Mouse (Mus musculus) mouse embryonic stem cell (cell line): ENCODE data around the gene Ecd.
"Not testable (repeated sequence)": the region's sequence is repeated elsewhere in the genome, so short reads cannot be mapped to it uniquely, and the experiment has no call there.

Experiments
- in situ Hi-C, 2 experiments: fragments of 300-500 bp; cut with MboI; formaldehyde crosslinking; loops; 1 replicate in 1 of 2; 3 replicates in 1 of 2; pipeline ENCODE4 v1.14.3; 2019 to 2020; ENCODE audit warnings: low sequenced_read_pairs in 2 of 2, low pct_unique_long_range_greater_than_20kb in 1 of 2, mixed read lengths in 1 of 2; ENCODE audit not compliant: unreplicated experiment in 1 of 2

The Ecd gene

GRCm38 (mm10) chr14:20340149-20340548 is 7.8 kb downstream of the Ecd start:
- in situ Hi-C loops: no loop called here

GRCm38 (mm10) chr14:20339415-20339814 is 8.5 kb downstream of the Ecd start:
- in situ Hi-C loops: no loop called here

DNA sequence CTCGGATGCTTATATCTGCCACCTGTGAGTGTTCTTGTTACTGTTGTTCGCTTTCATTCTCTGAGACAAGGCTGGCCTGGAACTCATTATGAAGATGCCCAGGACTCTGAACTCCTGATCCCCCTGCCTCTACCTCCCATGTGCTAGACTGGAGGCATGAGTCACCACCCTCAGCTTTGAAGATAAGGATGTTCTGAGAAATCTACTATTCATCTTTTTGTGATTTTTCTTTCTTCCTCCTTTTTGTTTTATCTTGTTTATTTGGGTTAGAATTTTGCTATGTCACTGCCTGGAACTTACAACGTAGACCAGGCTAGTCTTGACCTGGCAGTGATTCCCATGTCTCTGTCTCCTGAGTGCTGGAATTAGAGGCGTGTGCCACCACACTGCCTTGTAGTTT is 16.6 kb downstream of the Ecd start:
- in situ Hi-C loops: no loop called here

GRCm38 (mm10) chr14:20328474-20328873 is 19.4 kb downstream of the Ecd start:
- in situ Hi-C loops: no loop called here

DNA sequence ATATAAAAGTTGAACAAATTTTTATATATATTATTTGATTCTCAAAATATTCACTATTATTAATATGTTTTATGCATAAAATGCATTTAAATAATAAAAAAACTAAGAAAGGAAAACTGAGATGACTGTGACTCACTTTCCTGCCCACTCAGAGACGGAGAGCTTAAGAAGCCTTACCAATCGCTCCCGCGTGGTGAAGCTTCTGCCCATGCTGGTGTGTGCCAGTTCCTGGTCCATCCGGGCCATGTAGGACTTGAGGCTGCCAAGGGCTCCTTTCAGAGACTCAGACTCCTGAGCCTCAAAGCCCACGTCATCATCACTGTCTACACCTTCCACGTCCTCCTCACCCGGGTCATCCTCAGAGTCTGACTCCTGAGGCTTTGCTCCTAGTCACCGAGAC is 23.7 kb downstream of the Ecd start:
- in situ Hi-C loops: no loop called here

- in situ Hi-C loops: no loop called here
Observed at GRCm38 (mm10) chr14:20319420-20319819, 28.5 kb downstream of the Ecd start.

DNA sequence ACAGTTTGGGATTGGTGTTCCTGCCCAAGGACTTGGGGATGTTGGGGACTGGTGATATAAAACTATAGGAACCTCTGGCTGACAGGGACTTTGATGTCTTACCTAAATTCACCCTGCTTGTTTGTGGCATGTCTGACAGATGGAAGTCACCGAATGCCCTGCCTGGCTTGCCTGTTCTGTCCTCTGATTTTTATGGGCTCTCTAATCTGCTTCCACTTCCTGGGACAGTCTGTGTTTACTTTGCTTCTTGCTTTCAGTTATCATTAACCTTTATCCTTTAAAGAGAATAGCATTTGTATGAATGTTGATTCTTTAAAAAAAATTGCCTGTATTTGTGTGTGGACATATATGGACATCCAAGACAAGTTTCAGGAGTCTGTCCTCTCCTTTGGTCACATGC is 32.8 kb downstream of the Ecd start:
- in situ Hi-C loops: no loop called here

DNA sequence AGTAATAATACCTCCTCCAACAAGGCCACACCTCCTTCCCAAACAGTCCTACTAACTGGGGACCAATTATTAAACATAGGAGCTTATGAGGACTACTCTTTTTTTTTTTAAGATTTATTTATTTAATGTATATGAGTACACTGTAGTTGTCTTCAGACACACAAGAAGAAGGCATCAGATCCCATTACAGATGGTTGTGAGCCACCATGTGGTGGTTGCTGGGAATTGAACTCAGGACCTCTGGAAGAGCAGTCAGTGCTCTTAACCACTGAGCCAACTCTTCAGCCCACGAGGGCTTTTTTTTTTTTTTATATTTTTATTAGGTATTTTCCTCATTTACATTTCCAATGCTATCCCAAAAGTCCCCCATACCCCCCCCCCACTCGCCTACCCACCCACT is 42.8 kb downstream of the Ecd start:
- in situ Hi-C loops: not testable (repeated sequence)

DNA sequence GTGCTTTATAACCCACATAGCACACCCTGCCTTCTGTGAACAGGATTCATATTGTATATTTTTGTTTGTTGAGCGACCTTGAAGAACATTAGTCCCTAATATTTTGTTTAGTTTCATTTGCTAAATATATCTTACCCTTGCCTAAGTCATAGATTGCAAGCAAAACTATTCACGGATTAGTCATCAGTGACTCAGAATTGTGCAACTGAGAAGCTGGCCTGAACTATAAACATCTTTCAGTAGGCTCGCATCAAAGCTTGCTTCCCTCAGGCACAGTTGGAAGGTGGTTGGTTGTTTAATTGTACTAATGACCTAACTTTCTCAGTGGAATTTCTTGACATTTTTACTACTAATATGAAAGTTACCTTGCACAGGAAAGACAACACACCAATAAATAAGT is 49.8 kb downstream of the Ecd start:
- in situ Hi-C loops: no loop called here

- in situ Hi-C loops: no loop called here
Observed at GRCm38 (mm10) chr14:20297616-20298015, 50.3 kb downstream of the Ecd start.

GRCm38 (mm10) chr14:20294947-20295346 is 53.0 kb downstream of the Ecd start:
- in situ Hi-C loops: no loop called here

DNA sequence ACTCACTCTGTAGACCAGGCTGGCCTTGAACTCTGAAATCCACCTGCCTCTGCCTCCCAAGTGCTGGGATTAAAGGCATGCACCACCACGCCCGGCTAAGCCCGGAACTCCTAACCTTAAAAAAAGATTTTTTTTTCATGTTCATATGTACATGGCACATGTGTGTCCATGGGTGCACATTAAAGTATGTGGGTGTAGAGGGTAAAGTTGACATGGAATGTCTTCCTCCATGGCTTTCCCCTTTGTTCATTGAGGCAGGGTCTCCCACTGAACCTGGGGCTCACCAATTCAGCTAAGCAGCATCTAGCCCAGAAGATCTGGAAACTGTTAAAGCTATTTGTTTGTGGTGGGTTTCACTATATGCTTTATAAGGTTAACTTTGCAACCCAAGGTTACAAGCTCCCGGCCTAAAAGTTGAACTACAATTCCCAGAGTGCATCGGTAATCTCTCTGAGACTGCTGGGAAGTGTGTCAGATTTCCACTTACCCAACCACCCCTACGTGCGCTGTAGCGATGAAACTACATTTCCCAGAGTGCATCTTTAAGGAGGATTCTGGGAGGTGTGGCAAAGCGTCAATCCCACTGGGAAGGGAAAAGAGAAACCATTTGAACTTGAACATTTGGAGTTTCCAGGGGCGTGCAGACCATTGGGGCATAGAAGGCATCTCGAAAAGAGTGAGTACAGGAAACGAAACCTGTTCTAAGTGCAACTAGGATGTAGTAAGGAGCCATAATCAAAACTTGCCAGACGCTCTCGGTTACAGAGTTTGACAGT is 53.6 kb downstream of the Ecd start, which contains the start of gene Nudt13:
Gene Nudt13 (plus strand): TSS at position 581 of the 776 bp plus-strand sequence.
- in situ Hi-C loops: no loop called here

GRCm38 (mm10) chr14:20291391-20291790 is 56.5 kb downstream of the Ecd start:
- in situ Hi-C loops: no loop called here
